Mouse (Mus musculus): ENCODE measurements around the gene Rab7.

DNA sequence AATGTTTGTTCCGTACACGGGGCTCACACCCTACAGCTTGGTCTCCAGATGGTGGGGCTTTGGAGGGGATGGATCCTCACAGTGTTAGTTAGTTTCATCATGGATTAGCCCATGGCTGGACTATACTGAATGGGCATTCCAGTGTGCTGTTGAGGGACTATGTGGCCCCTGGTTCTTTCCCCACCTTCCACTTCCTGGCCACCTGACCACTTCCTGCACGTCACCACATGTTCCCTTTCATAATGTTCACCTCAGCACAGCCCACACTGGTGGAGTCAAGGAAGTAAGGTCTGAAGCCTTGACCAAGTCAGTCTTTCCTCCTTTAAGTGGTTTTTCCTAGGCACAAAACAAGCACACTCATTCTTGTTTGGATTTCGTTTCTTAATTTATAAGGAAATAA lies 15.5 kb upstream of the Rab7 start:
- TF ChIP-seq CTCF (IDR thresholded peaks at IDR 0.05; ENCODE audit: borderline replicate concordance, extremely low read depth, insufficient read depth, insufficient read length) = no peak
- TF ChIP-seq POLR2A (IDR thresholded peaks at IDR 0.05; ENCODE audit: borderline replicate concordance, extremely low read depth, insufficient read depth, insufficient read length, poor library complexity, severe bottlenecking) = no peak

Data from brain, embryonic 14.5 days (tissue).